Mouse (Mus musculus): ENCODE measurements at regions not wholly inside any gene's neighbourhood (a gene's known extent, or its start where the extent isn't known, plus 50 kb on each side); places are given as distances from the start of the nearest gene placed in this dataset.

DNA sequence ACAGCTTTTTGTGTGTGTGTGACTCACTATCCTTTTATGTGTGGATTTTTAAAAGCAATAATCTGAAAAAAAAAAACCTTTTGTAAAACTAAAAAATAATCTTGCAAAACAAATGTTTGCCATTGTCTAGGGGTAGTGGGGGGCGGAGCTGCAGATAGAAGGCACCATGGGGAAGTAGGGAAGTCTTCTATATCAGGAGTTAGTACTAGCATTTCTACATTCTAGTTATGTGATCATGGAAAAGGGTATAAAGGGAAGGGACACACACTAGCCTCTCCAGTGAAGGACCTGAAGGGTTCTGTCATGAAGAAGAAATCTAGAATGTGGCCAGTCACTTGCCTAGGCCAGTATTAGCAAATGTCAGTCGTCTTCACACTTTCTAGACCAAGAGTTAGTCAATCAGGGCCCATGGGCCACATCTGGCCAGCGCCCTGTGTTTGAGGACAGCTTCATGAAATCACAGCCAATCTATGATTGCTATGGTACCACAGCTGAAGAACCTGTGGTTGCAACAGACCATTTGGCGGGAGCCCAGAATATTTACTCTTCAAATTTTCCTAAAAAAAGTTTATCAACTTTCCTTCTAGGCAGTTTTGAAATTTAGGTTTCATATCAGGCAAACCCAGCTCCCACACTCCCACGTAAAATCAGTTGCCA is 101.9 kb upstream of the Cpeb2 start:
- no peak for TF ChIP-seq POLR2A (IDR thresholded peaks at IDR 0.05; ENCODE audit: borderline replicate concordance, control insufficient read depth, low read depth, low read length)
- no peak for TF ChIP-seq CTCF (IDR thresholded peaks at IDR 0.05; ENCODE audit: control insufficient read depth, insufficient read depth, low read length)

Measured in bone marrow, adult 2 months (tissue).